Mouse (Mus musculus) E14TG2a.4 (cell line): Measurements from ENCODE around the gene Scube2.

Source experiments
- CTCF ChIP-seq: conservative IDR thresholded peaks from 2 replicates; pipeline ENCODE4 v1.5.1; 2014; ENCODE audit warnings: low read length
- POU5F1 ChIP-seq: IDR thresholded peaks from 2 replicates; pipeline ENCODE4 v1.6.1; 2014; ENCODE audit warnings: low read length, borderline replicate concordance

- TF ChIP-seq CTCF, result no peak
- no peak for TF ChIP-seq POU5F1
Observed at GRCm38 (mm10) chr7:109781087-109781469, 84.4 kb downstream of the Scube2 start.
